Mouse (Mus musculus): ENCODE results near the gene Cwc25. TPM values are rescaled to one million over a fixed set of nuclear protein-coding genes. Genes with fewer than 3 reads are reported as not detected.

Gene Cwc25
- polyA plus RNA-seq, 1 experiment from 2014 or later, result 15.1 TPM

DNA sequence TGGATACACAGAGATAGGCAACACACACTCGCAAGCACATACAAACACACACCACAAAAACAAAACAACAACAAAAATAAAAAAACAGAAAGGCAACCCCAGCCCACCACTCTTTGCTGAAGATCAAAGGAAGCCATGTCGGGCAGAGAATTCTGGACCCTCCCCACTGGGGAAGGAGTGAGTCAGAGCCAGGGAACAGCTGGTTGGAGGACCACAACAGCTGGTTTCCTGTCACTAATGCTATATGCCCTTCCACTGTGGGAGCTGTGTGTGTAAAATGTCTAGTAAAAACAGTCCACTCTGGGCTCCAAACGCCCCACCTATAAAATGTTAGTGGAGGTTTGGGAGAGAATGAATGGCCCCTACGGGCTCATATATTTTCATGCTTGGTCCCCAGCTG, 45.0 kb downstream of the Cwc25 start:
- Histone ChIP-seq H3K4me1 (ENCODE audit: insufficient read depth, low read length) (no peaks in the 10 kb centered on the region), H3K36me3 (ENCODE audit: insufficient read depth, low read length) (peaks cover 69% of the 10 kb centered on the region), H3K9me3 (ENCODE audit: low read length) (no peaks in the 10 kb centered on the region; the same call in 1 of the 2 replicates), H3K27ac (ENCODE audit: low read length) (no peak overlapping the region), H3K4me3 (ENCODE audit: low read length) (no peak overlapping the region), H3K4me2 (replicated peaks; ENCODE audit: low read depth, low read length) (no peak overlapping the region), H3K27me3 (ENCODE audit: insufficient read depth, low read length) (no peaks in the 10 kb centered on the region), H3K9ac (replicated peaks; ENCODE audit: low read length) (no peak overlapping the region)
- 87% methylated on average over 4 of the region's 4 CpGs for WGBS
- no peak for ATAC-seq (ENCODE audit: low FRiP score, low TSS enrichment)

- Histone ChIP-seq H3K9ac (replicated peaks; ENCODE audit: low read length) (no peak overlapping the region), H3K4me3 (ENCODE audit: low read length) (no peak overlapping the region), H3K27ac (ENCODE audit: low read length) (no peak overlapping the region), H3K27me3 (ENCODE audit: insufficient read depth, low read length) (no peaks in the 10 kb centered on the region), H3K9me3 (ENCODE audit: low read length) (peaks cover 3% of the 10 kb centered on the region; the same call in 1 of the 2 replicates), H3K4me2 (replicated peaks; ENCODE audit: low read depth, low read length) (no peak overlapping the region), H3K4me1 (ENCODE audit: insufficient read depth, low read length) (no peaks in the 10 kb centered on the region), H3K36me3 (ENCODE audit: insufficient read depth, low read length) (peaks cover 66% of the 10 kb centered on the region)
- 82% methylated on average over 4 of the region's 4 CpGs for WGBS
- ATAC-seq (ENCODE audit: low FRiP score, low TSS enrichment), result no peak
Measured at GRCm38 (mm10) chr11:97719041-97719440, 47.3 kb downstream of the Cwc25 start.

- no peak overlapping the region for H3K27ac ChIP-seq (ENCODE audit: low read length)
- no peak overlapping the region for H3K4me3 ChIP-seq (ENCODE audit: low read length)
- 73% methylated on average over 15 of the region's 15 CpGs for WGBS
- H3K27me3 ChIP-seq (ENCODE audit: insufficient read depth, low read length), result no peaks in the 10 kb centered on the region
- no peak overlapping the region for H3K9ac ChIP-seq (replicated peaks; ENCODE audit: low read length)
- H3K4me1 ChIP-seq (ENCODE audit: insufficient read depth, low read length), result no peaks in the 10 kb centered on the region
- H3K4me2 ChIP-seq (replicated peaks; ENCODE audit: low read depth, low read length), result no peak overlapping the region
- H3K9me3 ChIP-seq (ENCODE audit: low read length), result peaks cover 3% of the 10 kb centered on the region; the same call in 1 of the 2 replicates
- no peak for ATAC-seq (ENCODE audit: low FRiP score, low TSS enrichment)
- peaks cover 69% of the 10 kb centered on the region for H3K36me3 ChIP-seq (ENCODE audit: insufficient read depth, low read length)
Measured at GRCm38 (mm10) chr11:97718281-97718860, 48.0 kb downstream of the Cwc25 start.

DNA sequence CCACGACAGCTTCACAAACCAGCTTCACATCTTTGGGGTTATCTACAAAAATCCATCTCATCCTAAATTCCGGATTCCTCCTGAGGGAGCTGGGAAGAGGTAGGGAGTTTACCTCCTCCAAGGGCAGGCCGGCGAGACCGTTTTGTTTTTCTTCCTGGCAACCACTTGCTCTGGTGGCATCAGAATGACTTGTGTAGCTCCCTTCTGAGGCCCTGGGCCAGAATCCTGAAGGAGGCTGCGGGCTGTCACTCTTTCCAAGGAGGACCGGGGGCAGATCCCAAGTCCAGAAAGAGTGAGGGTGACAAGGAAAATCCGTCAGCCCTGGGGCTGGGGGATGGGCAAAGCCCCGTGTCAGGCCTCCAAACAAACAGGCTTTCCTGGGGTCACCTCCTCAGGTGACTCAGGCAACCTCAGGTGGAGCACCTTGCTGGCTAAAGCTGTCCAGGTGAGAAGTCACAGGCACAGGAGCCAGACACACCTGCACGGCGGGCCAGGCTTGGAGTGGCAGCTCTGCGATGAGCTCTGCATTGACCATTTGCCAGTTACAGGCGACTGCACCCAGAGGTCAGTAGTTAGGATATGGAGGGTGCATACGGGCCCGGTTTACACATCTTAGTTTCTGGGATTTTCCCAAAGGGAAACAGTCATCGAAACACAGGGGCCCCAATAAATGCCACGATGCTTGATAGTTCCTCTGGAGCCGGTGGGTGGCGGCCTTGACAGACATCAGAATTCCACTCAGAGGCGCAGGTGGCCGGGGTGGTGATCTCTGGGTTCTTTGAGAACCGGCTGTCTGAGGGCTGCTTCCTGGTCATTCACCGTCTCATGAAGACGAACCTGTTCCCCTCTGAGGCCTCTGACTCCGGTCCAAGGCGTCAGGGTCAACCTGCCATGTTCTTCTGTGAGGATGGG, 48.7 kb downstream of the Cwc25 start:
- Histone ChIP-seq H3K36me3 (ENCODE audit: insufficient read depth, low read length) (peaks cover 69% of the 10 kb centered on the region), H3K27me3 (ENCODE audit: insufficient read depth, low read length) (no peaks in the 10 kb centered on the region), H3K9ac (replicated peaks; ENCODE audit: low read length) (no peak overlapping the region), H3K4me2 (replicated peaks; ENCODE audit: low read depth, low read length) (no peak overlapping the region), H3K27ac (ENCODE audit: low read length) (no peak overlapping the region), H3K4me3 (ENCODE audit: low read length) (no peak overlapping the region), H3K9me3 (ENCODE audit: low read length) (peaks cover 3% of the 10 kb centered on the region; the same call in 1 of the 2 replicates), H3K4me1 (ENCODE audit: insufficient read depth, low read length) (no peaks in the 10 kb centered on the region)
- no peak for ATAC-seq (ENCODE audit: low FRiP score, low TSS enrichment)
- 82% methylated on average over 26 of the region's 26 CpGs for WGBS

- H3K9me3 ChIP-seq (ENCODE audit: low read length), result 0 out of 2 replicates have a peak, but pooled peaks cover 3% of the 10 kb centered on the region
- 87% methylated on average over 8 of the region's 8 CpGs for WGBS
- H3K36me3 ChIP-seq (ENCODE audit: insufficient read depth, low read length), result peaks cover 63% of the 10 kb centered on the region
- no peak overlapping the region for H3K4me2 ChIP-seq (replicated peaks; ENCODE audit: low read depth, low read length)
- no peak overlapping the region for H3K9ac ChIP-seq (replicated peaks; ENCODE audit: low read length)
- no peak for ATAC-seq (ENCODE audit: low FRiP score, low TSS enrichment)
- H3K4me1 ChIP-seq (ENCODE audit: insufficient read depth, low read length), result no peaks in the 10 kb centered on the region
- no peak overlapping the region for H3K4me3 ChIP-seq (ENCODE audit: low read length)
- H3K27ac ChIP-seq (ENCODE audit: low read length), result no peak overlapping the region
- no peaks in the 10 kb centered on the region for H3K27me3 ChIP-seq (ENCODE audit: insufficient read depth, low read length)
Measured at GRCm38 (mm10) chr11:97716021-97716420, 50.3 kb downstream of the Cwc25 start.

DNA sequence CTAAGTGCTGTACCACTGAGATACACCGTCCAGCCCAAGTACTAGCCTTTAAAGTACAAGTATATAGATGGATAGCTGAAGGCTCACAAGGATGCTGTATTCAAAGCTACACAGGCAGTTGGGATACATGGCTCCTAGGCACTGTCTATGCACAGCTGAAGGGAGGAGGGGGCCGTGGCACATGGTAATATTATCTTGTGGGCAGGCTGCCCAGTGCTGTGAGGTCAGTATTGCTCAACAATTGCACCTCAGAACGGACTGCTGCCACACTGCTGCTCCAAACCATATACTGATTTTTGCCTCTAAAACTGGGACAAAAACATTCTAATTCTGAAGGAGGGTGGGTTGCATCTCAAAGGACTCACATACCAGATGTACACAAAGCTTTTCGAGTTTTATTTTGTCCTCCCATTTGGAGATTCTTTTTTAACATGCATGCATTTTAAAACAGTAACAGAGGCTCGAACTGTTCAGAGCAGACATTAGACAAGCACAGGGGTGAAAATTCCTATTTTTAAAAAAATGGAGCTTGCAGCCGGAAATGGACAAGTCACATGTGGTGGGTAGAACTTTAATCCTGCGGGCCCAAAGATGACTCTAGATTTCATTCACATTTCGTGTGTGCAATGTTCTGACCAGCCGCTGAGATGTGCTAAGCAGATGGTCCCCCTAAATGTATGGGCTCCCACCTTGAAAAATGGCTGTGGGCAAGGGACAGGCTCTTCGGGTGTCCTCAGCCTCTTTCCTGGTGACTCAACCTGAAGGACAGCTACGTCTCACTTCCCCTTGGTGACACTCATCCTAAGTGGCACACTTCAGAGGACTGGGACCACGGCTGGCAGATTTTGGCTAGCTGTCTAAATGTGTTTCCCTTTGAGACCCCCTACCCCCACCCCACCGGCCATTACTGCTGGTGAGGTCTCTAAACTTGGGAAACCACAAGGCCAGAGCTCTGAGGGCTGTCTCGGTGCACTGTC, 51.3 kb downstream of the Cwc25 start:
- ATAC-seq (ENCODE audit: low FRiP score, low TSS enrichment), result no peak
- H3K4me1 ChIP-seq (ENCODE audit: insufficient read depth, low read length), result no peaks in the 10 kb centered on the region
- no peak overlapping the region for H3K4me3 ChIP-seq (ENCODE audit: low read length)
- H3K36me3 ChIP-seq (ENCODE audit: insufficient read depth, low read length), result peaks cover 55% of the 10 kb centered on the region
- H3K9me3 ChIP-seq (ENCODE audit: low read length), result 0 out of 2 replicates have a peak, but pooled peaks cover 3% of the 10 kb centered on the region
- no peaks in the 10 kb centered on the region for H3K27me3 ChIP-seq (ENCODE audit: insufficient read depth, low read length)
- no peak overlapping the region for H3K9ac ChIP-seq (replicated peaks; ENCODE audit: low read length)
- no peak overlapping the region for H3K4me2 ChIP-seq (replicated peaks; ENCODE audit: low read depth, low read length)
- 85% methylated on average over 14 of the region's 14 CpGs for WGBS
- H3K27ac ChIP-seq (ENCODE audit: low read length), result no peak overlapping the region

GRCm38 (mm10) chr11:97714356-97714755, 52.0 kb downstream of the Cwc25 start:
- WGBS, result 94% methylated on average over 3 of the region's 3 CpGs
- Histone ChIP-seq H3K36me3 (ENCODE audit: insufficient read depth, low read length) (peaks cover 47% of the 10 kb centered on the region), H3K9me3 (ENCODE audit: low read length) (0 out of 2 replicates have a peak, but pooled peaks cover 3% of the 10 kb centered on the region), H3K9ac (replicated peaks; ENCODE audit: low read length) (no peak overlapping the region), H3K4me1 (ENCODE audit: insufficient read depth, low read length) (no peaks in the 10 kb centered on the region), H3K27me3 (ENCODE audit: insufficient read depth, low read length) (no peaks in the 10 kb centered on the region), H3K4me2 (replicated peaks; ENCODE audit: low read depth, low read length) (no peak overlapping the region), H3K4me3 (ENCODE audit: low read length) (no peak overlapping the region), H3K27ac (ENCODE audit: low read length) (no peak overlapping the region)
- no peak for ATAC-seq (ENCODE audit: low FRiP score, low TSS enrichment)

- ATAC-seq (ENCODE audit: low FRiP score, low TSS enrichment), result no peak
- H3K4me3 ChIP-seq (ENCODE audit: low read length), result no peak overlapping the region
- 85% methylated on average over 8 of the region's 8 CpGs for WGBS
Measured at GRCm38 (mm10) chr11:97713896-97714295, 52.5 kb downstream of the Cwc25 start.

GRCm38 (mm10) chr11:97712286-97712685, 54.1 kb downstream of the Cwc25 start:
- WGBS, result 91% methylated on average over 15 of the region's 15 CpGs
- Histone ChIP-seq H3K9me3 (ENCODE audit: low read length) (0 out of 2 replicates have a peak, but pooled peaks cover 3% of the 10 kb centered on the region), H3K27ac (ENCODE audit: low read length) (peak overlapping the region; percentile 50; the same call in 1 of the 2 replicates), H3K4me2 (replicated peaks; ENCODE audit: low read depth, low read length) (no peak overlapping the region), H3K36me3 (ENCODE audit: insufficient read depth, low read length) (peaks cover 43% of the 10 kb centered on the region), H3K27me3 (ENCODE audit: insufficient read depth, low read length) (no peaks in the 10 kb centered on the region), H3K4me3 (ENCODE audit: low read length) (no peak overlapping the region), H3K9ac (replicated peaks; ENCODE audit: low read length) (no peak overlapping the region), H3K4me1 (ENCODE audit: insufficient read depth, low read length) (no peaks in the 10 kb centered on the region)
- ATAC-seq (ENCODE audit: low FRiP score, low TSS enrichment), result no peak

More at GRCm38 (mm10) chr11:97713896-97714295, 52.5 kb downstream of the Cwc25 start:
- 0 out of 2 replicates have a peak, but pooled peaks cover 3% of the 10 kb centered on the region for H3K9me3 ChIP-seq (ENCODE audit: low read length)
- H3K4me1 ChIP-seq (ENCODE audit: insufficient read depth, low read length), result no peaks in the 10 kb centered on the region
- no peak overlapping the region for H3K27ac ChIP-seq (ENCODE audit: low read length)
- no peak overlapping the region for H3K4me2 ChIP-seq (replicated peaks; ENCODE audit: low read depth, low read length)
- no peaks in the 10 kb centered on the region for H3K27me3 ChIP-seq (ENCODE audit: insufficient read depth, low read length)
- peaks cover 43% of the 10 kb centered on the region for H3K36me3 ChIP-seq (ENCODE audit: insufficient read depth, low read length)
- no peak overlapping the region for H3K9ac ChIP-seq (replicated peaks; ENCODE audit: low read length)

Data from kidney, embryonic 16.5 days (tissue).